Mouse (Mus musculus) lung, postnatal 10 days (tissue): ENCODE measurements around the gene Rbm15b.

Source experiments
- DNase-seq: peaks from one replicate; pipeline ENCODE4 v3.0.0; 2021

Rbm15b gene

DNA sequence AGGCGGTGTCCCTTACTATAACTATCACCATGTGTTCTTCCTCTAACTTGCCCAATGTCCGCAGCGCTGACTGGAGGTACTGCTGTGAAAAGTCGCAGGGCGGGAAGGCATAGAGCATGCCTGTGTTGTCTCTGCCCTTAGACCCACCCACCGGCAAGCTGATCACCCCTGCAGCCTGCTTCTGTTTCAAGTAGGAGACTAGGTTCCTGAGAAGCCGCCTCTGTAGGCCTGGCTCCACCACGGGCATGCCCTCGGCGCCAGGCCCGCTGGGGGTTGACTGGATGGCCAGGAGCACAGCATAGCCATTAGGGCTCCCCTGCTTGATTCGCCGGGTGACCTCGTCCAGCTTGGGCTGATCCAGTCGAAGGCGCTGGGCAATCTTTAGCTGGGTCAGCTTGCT is 2.9 kb downstream of the Rbm15b start:
- no peak for DNase-seq

DNA sequence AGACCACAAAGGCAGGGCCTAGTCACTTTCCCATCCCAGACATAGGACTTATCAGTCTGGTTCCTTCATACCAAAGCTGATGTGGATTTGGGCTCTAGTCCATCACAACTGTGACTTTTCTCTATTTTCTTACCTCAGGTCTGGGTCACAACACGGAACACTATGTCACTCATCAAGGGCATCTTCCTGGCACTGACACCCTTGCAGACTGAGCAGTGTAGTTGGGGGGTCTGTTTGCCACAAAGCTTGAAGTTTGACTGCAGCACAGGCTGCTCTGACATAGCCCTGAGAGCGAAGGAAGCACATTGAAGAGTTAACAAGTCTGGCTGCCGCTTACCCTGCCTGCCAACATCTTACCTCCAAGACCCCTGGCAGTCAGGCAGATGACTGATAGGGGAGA is 4.1 kb downstream of the Rbm15b start:
- no peak for DNase-seq

DNA sequence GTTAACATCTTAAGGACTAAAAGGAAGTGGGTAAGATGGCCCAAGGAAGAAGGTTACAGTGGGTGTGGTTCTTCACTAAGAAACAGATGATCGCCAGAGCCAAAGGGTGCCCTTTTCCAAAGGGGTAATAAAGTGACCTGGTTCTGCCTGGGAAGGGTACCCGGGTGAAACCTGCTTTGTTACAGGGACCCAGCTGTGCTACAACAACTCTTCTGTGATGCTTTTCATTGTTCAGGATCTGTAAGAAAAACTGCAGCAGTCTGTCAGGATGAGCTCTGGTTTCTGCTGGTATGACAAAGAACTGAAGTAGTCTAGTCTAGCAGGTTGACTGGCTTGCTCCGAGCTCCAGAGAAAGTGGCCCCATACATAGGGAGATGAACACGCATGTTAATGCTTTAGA is 5.1 kb downstream of the Rbm15b start:
- DNase-seq = no peak

DNA sequence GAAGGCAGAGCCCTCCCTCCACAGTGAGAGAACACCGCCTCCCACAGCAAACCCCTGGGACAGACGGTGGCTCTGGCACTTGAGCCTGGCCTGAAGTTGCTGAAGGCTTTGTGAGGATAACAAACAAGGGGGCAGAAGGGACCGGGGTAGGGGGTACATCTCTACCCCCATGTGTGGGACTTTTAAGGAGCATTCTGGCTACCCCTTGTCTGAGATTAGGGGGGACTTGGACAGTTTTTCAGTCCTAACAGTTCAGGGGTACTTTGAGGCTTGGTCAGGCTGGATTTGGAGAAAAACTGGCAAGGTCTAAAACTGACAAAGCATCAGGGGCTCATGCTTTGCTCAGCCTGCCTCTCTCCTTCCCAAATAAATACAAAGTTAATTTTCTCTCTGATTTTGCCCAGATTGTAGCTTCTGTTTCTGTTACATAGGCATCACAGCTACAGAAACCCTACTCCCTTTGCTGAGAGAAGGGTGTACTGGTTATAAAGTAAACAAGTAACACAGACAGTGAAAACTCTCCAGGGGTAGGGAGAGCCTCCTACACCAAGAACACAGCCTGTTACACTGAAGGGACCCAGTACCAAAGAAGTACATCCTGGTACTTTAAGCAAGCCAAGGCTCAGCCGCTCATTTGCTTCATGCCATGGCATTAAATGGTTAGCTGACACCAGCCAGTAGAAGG is 6.0 kb downstream of the Rbm15b start:
- DNase-seq = no peak

DNA sequence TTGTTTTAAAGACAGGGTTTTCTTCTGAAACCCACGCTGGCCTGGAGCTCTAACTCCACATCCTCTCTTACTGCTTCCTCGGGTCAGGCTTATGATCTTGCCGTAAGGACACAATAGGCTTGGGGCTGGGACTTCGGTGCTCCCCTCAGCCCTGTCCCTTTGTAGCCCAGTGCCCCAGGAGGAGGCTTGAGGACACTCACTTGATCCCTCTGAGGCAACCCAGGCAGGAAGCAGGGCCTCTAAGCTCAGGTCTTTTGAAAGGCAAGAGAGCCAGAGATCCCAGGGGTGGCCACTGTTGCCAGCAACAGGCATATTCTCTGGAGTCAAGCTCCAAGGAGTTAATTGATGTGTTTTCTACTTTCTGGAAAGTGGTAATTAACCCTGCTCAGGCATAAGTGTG is 7.8 kb downstream of the Rbm15b start:
- DNase-seq = no peak

DNA sequence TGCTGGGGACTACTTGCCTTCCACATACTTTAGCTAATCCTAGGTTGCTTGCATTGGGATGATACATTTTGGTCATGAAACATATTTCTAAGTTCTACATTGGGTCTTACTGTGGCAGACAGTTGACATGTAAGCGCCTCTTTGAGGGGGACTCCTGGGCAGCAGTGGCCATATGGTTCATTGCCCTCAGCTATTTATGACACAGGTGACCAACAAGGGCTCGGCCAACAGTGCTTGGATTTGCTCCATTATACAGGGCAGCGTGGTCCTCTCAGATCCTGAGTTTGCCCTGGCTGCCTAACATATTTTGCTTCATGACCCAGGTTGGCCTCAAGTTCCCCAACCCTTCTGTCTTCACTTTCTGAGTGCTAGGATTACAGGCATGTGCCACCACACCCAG is 10.6 kb downstream of the Rbm15b start:
- no peak for DNase-seq

DNA sequence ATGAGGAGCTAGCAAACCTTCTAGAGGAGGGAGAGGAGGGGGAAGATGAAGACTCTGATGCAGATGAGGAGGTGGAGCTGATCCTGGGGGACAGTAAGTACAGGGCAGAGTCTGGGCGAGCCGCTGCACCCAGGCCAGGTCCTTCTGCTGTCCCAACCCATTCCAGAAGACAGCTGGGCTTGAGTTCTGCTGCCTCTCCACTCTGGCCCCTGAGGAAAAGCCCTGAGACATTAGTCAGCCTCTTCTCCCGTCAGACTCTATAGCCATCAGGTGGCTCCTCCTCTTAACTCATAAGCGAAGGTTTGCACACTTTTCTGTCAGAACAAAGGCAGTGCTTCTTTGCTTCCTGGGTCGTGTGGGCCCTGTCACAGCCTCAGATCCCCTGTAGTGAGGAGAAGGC is 13.0 kb downstream of the Rbm15b start:
- DNase-seq = no peak

DNA sequence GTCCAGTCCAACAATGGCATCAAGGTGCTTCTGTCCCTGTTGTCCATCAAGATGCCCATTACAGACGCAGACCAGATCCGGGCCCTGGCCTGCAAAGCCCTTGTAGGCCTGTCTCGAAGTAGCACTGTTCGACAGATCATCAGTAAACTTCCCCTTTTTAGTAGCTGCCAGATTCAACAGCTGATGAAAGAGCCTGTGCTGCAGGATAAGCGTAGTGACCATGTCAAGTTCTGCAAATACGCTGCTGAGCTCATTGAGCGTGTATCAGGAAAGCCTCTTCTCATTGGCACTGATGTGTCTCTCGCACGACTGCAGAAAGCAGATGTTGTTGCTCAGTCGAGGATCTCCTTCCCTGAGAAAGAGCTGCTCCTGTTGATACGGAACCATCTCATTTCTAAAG is 29.2 kb downstream of the Rbm15b start:
- no peak for DNase-seq

DNA sequence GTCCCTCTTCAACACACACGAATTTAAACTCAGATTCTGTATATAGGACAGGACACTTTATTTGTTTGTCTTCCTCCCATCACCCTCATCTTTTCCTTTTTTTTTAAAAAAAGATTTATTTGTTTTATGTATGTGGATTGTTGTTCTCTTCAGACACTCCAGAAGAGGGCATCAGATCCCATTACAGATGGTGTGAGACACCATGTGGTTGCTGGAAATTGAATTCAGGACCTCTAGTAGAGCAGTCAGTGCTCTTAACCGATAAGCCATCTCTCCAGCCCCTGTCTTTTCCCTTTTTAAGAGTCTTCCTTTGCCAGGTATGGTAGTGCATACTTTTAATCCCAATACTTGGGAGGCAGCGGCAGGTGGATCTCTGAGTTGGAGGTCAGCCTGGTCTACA is 30.6 kb downstream of the Rbm15b start:
- DNase-seq = no peak

DNA sequence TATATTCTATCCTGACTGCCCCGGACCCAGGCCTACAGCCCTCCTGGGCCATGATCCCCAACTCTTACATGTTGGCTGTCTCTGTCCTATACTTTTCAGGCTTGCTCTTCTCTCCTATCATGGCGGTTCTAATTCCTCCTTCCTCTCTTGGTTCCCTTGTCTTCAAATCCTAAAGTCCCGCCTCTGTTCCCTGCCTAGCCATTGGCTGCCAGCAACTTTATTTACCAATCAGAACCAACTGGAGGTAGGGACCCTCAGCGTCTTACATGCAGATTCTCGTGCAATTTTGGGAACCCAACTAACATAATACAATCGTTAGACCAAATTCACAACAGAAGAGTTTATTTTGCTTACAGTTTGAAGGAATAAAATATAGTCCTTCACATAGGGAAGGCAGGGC is 44.4 kb downstream of the Rbm15b start:
- DNase-seq = no peak

DNA sequence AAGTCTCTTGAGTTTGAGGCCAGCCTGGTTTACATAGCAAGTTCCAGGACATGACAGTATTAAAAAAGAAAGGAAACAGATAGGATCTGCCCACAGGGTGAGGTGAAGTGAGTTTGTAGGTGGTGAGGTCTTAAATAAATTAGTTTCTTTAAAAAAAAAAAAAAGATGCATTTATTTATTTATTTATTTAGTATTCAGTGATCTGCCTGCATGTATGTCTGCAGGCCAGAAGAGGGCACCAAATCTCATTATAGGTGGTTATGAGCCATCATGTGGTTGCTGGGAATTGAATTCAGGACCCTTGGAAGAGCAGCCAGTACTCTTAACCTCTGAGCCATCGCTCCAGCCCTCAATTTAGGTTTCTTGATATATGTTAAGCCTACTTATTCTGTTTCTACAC is 46.7 kb downstream of the Rbm15b start:
- no peak for DNase-seq
